Mouse (Mus musculus) neural tube, embryonic 15.5 days (tissue): ENCODE measurements at regions not wholly inside any gene's neighbourhood (a gene's known extent, or its start where the extent isn't known, plus 50 kb on each side); places are given as distances from the start of the nearest gene placed in this dataset.

Experiments
- ATAC-seq: fragments of 200-750 bp; cut with Nextera tagmentation; 2 replicates; pipeline ENCODE4 v1.8.0; 2017; ENCODE audit warnings: mild to moderate bottlenecking, moderate TSS enrichment, moderate library complexity; ENCODE audit not compliant: low FRiP score
- H3K27ac ChIP-seq: fragments of 300-500 bp; sonication (generic); replicated peaks from 2 replicates; pipeline ENCODE4 v1.5.1; 2015; ENCODE audit warnings: mild to moderate bottlenecking, inconsistent platforms
- H3K27me3 ChIP-seq: fragments of 300-500 bp; sonication (generic); replicated peaks from 2 replicates; pipeline ENCODE4 v1.6.1; 2015; ENCODE audit warnings: inconsistent platforms
- H3K36me3 ChIP-seq: fragments of 300-500 bp; sonication (generic); 2 replicates; pipeline ENCODE4 v1.6.1; 2015; ENCODE audit warnings: inconsistent platforms
- H3K4me1 ChIP-seq: fragments of 300-500 bp; sonication (generic); 2 replicates; pipeline ENCODE4 v1.6.1; 2015; ENCODE audit warnings: inconsistent platforms
- H3K4me2 ChIP-seq: fragments of 300-500 bp; sonication (generic); 2 replicates; pipeline ENCODE4 v1.6.1; 2015; ENCODE audit warnings: inconsistent platforms, mild to moderate bottlenecking, moderate library complexity
- H3K4me3 ChIP-seq: fragments of 300-500 bp; sonication (generic); replicated peaks from 2 replicates; pipeline ENCODE4 v1.5.1; 2015; ENCODE audit warnings: mild to moderate bottlenecking, inconsistent platforms
- H3K9ac ChIP-seq: fragments of 300-500 bp; sonication (generic); replicated peaks from 2 replicates; pipeline ENCODE4 v1.6.1; 2015; ENCODE audit warnings: mild to moderate bottlenecking, inconsistent platforms
- H3K9me3 ChIP-seq: fragments of 300-500 bp; sonication (generic); replicated peaks from 2 replicates; pipeline ENCODE4 v1.6.1; 2016; ENCODE audit warnings: inconsistent platforms
- WGBS: fragments of 180-500 bp; shearing (Covaris S2); methylation state at CpG from one replicate; pipeline ENCODE4 v1.1.7; 2015; ENCODE audit warnings: mixed read lengths; 5-methylcytosine and 5-hydroxymethylcytosine counted together

GRCm38 (mm10) chr3:41375230-41375930 is 180.2 kb upstream of the Jade1 start:
- H3K27ac ChIP-seq, result no peak overlapping the region
- no peak for ATAC-seq
- no peaks in the 10 kb centered on the region for H3K36me3 ChIP-seq
- peaks cover 38% of the 10 kb centered on the region for H3K4me1 ChIP-seq
- WGBS, result 81% methylated on average over 2 of the region's 2 CpGs
- H3K4me2 ChIP-seq, result no peak overlapping the region
- H3K27me3 ChIP-seq, result no peaks in the 10 kb centered on the region
- H3K9me3 ChIP-seq, result no peaks in the 10 kb centered on the region
- H3K4me3 ChIP-seq, result no peak overlapping the region
- H3K9ac ChIP-seq, result no peak overlapping the region

- 27% methylated on average over 5 of the region's 5 CpGs for WGBS
- no peak for ATAC-seq
- Histone ChIP-seq H3K9me3 (no peaks in the 10 kb centered on the region), H3K9ac (no peak overlapping the region), H3K4me1 (peaks cover 34% of the 10 kb centered on the region), H3K4me3 (no peak overlapping the region), H3K27ac (no peak overlapping the region; the same call in 1 of the 2 replicates), H3K27me3 (no peaks in the 10 kb centered on the region), H3K36me3 (no peaks in the 10 kb centered on the region), H3K4me2 (no peak overlapping the region)
Observed at GRCm38 (mm10) chr3:41373198-41373597, 182.3 kb upstream of the Jade1 start.

- Histone ChIP-seq H3K27ac (no peak overlapping the region), H3K9ac (no peak overlapping the region), H3K36me3 (no peaks in the 10 kb centered on the region), H3K4me3 (no peak overlapping the region), H3K4me1 (peaks cover 5% of the 10 kb centered on the region), H3K4me2 (no peak overlapping the region), H3K27me3 (no peaks in the 10 kb centered on the region), H3K9me3 (no peaks in the 10 kb centered on the region)
- WGBS, result 83% methylated on average over 7 of the region's 7 CpGs
- ATAC-seq, result no peak
Observed at GRCm38 (mm10) chr3:41368351-41369101, 187.0 kb upstream of the Jade1 start.

GRCm38 (mm10) chr3:41366764-41367163 is 188.8 kb upstream of the Jade1 start:
- H3K36me3 ChIP-seq, result no peaks in the 10 kb centered on the region
- H3K27ac ChIP-seq, result no peak overlapping the region
- H3K27me3 ChIP-seq, result no peaks in the 10 kb centered on the region
- no peak overlapping the region for H3K4me3 ChIP-seq
- H3K4me2 ChIP-seq, result no peak overlapping the region
- 86% methylated on average over 4 of the region's 4 CpGs for WGBS
- no peaks in the 10 kb centered on the region for H3K4me1 ChIP-seq
- no peak for ATAC-seq
- H3K9ac ChIP-seq, result no peak overlapping the region
- H3K9me3 ChIP-seq, result no peaks in the 10 kb centered on the region

GRCm38 (mm10) chr3:41366264-41366663 is 189.3 kb upstream of the Jade1 start:
- Histone ChIP-seq H3K9me3 (no peaks in the 10 kb centered on the region), H3K27me3 (no peaks in the 10 kb centered on the region), H3K36me3 (no peaks in the 10 kb centered on the region), H3K4me3 (no peak overlapping the region), H3K4me2 (no peak overlapping the region), H3K9ac (no peak overlapping the region), H3K4me1 (no peaks in the 10 kb centered on the region), H3K27ac (no peak overlapping the region)
- WGBS, result 68% methylated on average over 9 of the region's 9 CpGs
- no peak for ATAC-seq

GRCm38 (mm10) chr3:41365145-41365830 is 190.2 kb upstream of the Jade1 start:
- Histone ChIP-seq H3K9me3 (no peaks in the 10 kb centered on the region), H3K4me1 (peaks cover 1% of the 10 kb centered on the region; the same call in 1 of the 2 replicates), H3K9ac (no peak overlapping the region), H3K4me3 (no peak overlapping the region), H3K27me3 (no peaks in the 10 kb centered on the region), H3K27ac (no peak overlapping the region), H3K36me3 (no peaks in the 10 kb centered on the region), H3K4me2 (no peak overlapping the region)
- ATAC-seq, result no peak
- 84% methylated on average over 8 of the region's 8 CpGs for WGBS

GRCm38 (mm10) chr3:41363947-41364346 is 191.6 kb upstream of the Jade1 start:
- Histone ChIP-seq H3K27me3 (no peaks in the 10 kb centered on the region), H3K4me1 (peaks cover 4% of the 10 kb centered on the region; the same call in 1 of the 2 replicates), H3K9me3 (no peaks in the 10 kb centered on the region), H3K27ac (no peak overlapping the region), H3K4me3 (no peak overlapping the region), H3K9ac (no peak overlapping the region), H3K36me3 (no peaks in the 10 kb centered on the region), H3K4me2 (no peak overlapping the region)
- 80% methylated on average over 3 of the region's 3 CpGs for WGBS
- no peak for ATAC-seq

- Histone ChIP-seq H3K27ac (no peak overlapping the region), H3K4me2 (no peak overlapping the region), H3K4me3 (no peak overlapping the region), H3K36me3 (no peaks in the 10 kb centered on the region), H3K27me3 (no peaks in the 10 kb centered on the region), H3K9me3 (no peaks in the 10 kb centered on the region), H3K4me1 (peaks cover 4% of the 10 kb centered on the region; the same call in 1 of the 2 replicates), H3K9ac (no peak overlapping the region)
- ATAC-seq, result no peak
- WGBS, result 67% methylated on average over 5 of the region's 5 CpGs
Observed at GRCm38 (mm10) chr3:41360231-41360630, 195.3 kb upstream of the Jade1 start.

GRCm38 (mm10) chr3:41359458-41359857 is 196.1 kb upstream of the Jade1 start:
- H3K36me3 ChIP-seq, result no peaks in the 10 kb centered on the region
- H3K9ac ChIP-seq, result no peak overlapping the region
- no peaks in the 10 kb centered on the region for H3K9me3 ChIP-seq
- ATAC-seq, result no peak
- H3K4me1 ChIP-seq, result peaks cover 4% of the 10 kb centered on the region; the same call in 1 of the 2 replicates
- no peak overlapping the region for H3K4me2 ChIP-seq
- H3K27ac ChIP-seq, result no peak overlapping the region
- no peaks in the 10 kb centered on the region for H3K27me3 ChIP-seq
- H3K4me3 ChIP-seq, result no peak overlapping the region
- 74% methylated on average over 4 of the region's 4 CpGs for WGBS

- no peak overlapping the region for H3K4me3 ChIP-seq
- H3K27me3 ChIP-seq, result no peaks in the 10 kb centered on the region
- no peak overlapping the region for H3K9ac ChIP-seq
- H3K27ac ChIP-seq, result no peak overlapping the region
- WGBS, result 29% methylated on average over 2 of the region's 2 CpGs
- no peaks in the 10 kb centered on the region for H3K4me1 ChIP-seq
- no peak for ATAC-seq
- H3K4me2 ChIP-seq, result no peak overlapping the region
- H3K9me3 ChIP-seq, result no peaks in the 10 kb centered on the region
- no peaks in the 10 kb centered on the region for H3K36me3 ChIP-seq
Observed at GRCm38 (mm10) chr3:41353021-41353420, 202.5 kb upstream of the Jade1 start.

GRCm38 (mm10) chr3:41351786-41352185 is 203.7 kb upstream of the Jade1 start:
- no peaks in the 10 kb centered on the region for H3K9me3 ChIP-seq
- WGBS, result 89% methylated on average over 4 of the region's 4 CpGs

More at GRCm38 (mm10) chr3:41351786-41352185, 203.7 kb upstream of the Jade1 start:
- no peaks in the 10 kb centered on the region for H3K27me3 ChIP-seq
- H3K9ac ChIP-seq, result no peak overlapping the region
- no peaks in the 10 kb centered on the region for H3K4me1 ChIP-seq
- H3K36me3 ChIP-seq, result no peaks in the 10 kb centered on the region
- H3K27ac ChIP-seq, result no peak overlapping the region
- no peak overlapping the region for H3K4me3 ChIP-seq
- no peak overlapping the region for H3K4me2 ChIP-seq
- no peak for ATAC-seq
